Mouse (Mus musculus) embryonic stem cell, embryonic (primary cell): ENCODE measurements around the gene Aftph.

Experiments used
- CTCF ChIA-PET, 4 experiments: fragments of 300-600 bp in 2 of 4; fragments of 350-600 bp in 2 of 4; sonication (Branson Sonifier 250); formaldehyde crosslinking; loops; one replicate each; lab custom pipeline; 2022; ENCODE audit warnings: inconsistent platforms in 2 of 4; lab: Charles Lee
- POLR2A ChIA-PET, 4 experiments: fragments of 300-600 bp in 2 of 4; fragments of 350-600 bp in 2 of 4; sonication (Branson Sonifier 250); formaldehyde crosslinking; loops; one replicate each; lab custom pipeline; 2022; ENCODE audit warnings: antibody characterized with exemption in 4 of 4, inconsistent platforms in 1 of 4; lab: Charles Lee

Aftph gene

GRCm38 (mm10) chr11:20643161-20643560 is 98.2 kb downstream of the Aftph start:
- ChIA-PET CTCF (no interaction called here), POLR2A (interaction anchor here in 2 of 4 experiments (0.9 to 7.3 kb wide), 8 partner anchors 9 to 177 kb away, joined by 3 to 63 read pairs (median 4); no protein-coding TSS in a partner anchor)

DNA sequence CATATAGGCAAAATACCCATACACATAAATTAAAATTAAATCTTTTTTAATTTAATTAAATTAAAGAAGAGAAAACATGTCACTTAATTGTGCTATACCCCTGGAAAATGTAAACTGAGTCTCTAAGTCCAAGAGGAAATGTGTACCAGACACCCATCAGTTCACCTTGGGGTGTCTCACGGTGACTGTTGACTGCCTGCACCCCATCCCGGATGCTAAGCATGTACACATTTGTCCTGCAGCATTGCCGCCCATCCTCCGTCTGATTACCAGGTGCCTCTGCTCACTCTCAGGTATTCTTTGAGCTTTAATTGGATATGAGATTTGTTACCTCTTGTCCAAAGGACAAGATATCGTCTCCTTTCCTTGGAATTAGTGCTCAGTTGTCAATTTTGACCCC is 99.1 kb downstream of the Aftph start:
- ChIA-PET POLR2A (interaction anchor here in 3 of 4 experiments (0.9 to 7.3 kb wide), 8 partner anchors 9 to 34 kb away, joined by 3 to 63 read pairs (median 3); no protein-coding TSS in a partner anchor), CTCF (no interaction called here)

DNA sequence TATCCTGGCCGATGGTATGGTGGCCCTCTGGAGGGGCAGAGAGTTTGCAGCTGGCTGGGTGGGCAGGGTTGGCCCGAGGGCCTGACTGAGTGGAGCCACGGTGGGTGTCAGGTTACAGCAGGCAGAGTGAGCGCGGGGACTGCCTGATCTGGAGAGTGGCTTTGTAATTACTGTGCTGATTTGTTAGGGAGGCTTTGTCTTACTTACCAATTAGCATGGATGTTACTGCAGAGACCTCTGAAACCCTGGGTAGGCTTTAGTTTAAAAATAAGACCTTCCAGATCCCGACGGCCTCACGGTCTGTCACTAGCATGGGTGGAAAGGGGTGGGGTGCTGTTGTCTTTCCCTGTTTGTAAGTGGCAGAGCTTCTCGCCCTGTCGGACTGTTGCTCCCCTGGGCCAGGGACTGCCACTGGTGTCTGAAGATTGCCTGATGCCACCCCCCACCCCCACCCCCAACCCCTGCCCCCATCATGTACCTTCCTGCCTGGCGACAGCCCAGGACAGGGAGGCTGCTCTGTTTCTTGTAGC is 101.4 kb downstream of the Aftph start:
- POLR2A ChIA-PET = interaction anchor here in 3 of 4 experiments (0.6 to 7.3 kb wide), 24 partner anchors 8 to 185 kb away, joined by 3 to 63 read pairs (median 4); no protein-coding TSS in a partner anchor
- CTCF ChIA-PET = interaction anchor here (0.6 to 1.9 kb wide), 11 partner anchors 8 to 194 kb away, joined by 3 to 7 read pairs (median 4); no protein-coding TSS in a partner anchor

DNA sequence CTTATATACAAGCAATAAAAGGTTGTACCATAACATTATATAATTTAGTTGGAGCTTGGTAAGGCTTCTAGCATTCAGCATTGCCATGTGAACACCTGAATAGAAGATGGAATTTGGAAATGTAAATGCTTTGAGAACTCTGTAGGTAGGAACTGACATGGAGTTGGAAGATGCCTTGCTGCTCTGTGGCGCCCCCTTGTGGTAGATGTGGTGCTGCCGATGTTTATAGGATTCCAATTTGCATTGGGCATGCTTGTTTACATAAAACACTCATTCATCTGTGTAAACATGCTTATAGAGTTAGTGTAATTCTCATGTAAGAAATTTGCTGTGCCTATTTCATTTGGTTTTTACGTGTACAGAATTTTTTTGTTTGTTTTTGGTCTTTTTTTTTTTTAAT is 102.5 kb downstream of the Aftph start:
- ChIA-PET CTCF (interaction anchor here in 2 of 4 experiments (0.6 to 1.2 kb wide), 2 partner anchors 17 to 137 kb away, joined by 3 to 4 read pairs; no protein-coding TSS in a partner anchor), POLR2A (interaction anchor here in 1 of 4 experiments (0.6 to 3.3 kb wide), 3 partner anchors 10 to 171 kb away, joined by 3 to 18 read pairs (median 3); no protein-coding TSS in a partner anchor)

DNA sequence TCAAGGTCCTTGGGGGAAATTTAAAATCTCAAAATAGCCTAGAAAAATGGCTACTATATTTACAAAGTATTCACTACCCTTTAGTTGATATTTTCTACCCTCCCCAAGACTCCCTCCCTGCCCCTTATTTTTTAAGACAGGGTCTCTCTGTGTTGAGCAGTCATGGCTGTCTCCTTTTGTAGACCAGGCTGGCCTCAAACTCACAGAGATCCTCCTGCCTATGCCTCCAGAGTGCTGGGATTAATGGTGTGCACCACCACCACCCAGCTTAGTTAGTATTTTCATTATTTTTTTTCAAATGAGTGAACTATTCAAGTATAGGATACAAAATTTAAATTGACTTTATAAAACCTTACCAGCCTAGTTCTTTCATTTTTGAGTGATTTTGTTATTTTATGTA is 104.3 kb downstream of the Aftph start:
- ChIA-PET POLR2A (interaction anchor here in 2 of 4 experiments (0.7 to 2.0 kb wide), 9 partner anchors 9 to 305 kb away, joined by 3 to 6 read pairs (median 4); partner anchors contain the start of gene Slc1a4 (in 1 of the 2)), CTCF (interaction anchor here in 2 of 4 experiments (1.2 to 1.6 kb wide), 3 partner anchors 10 to 182 kb away, joined by 3 to 5 read pairs (median 4); no protein-coding TSS in a partner anchor)

DNA sequence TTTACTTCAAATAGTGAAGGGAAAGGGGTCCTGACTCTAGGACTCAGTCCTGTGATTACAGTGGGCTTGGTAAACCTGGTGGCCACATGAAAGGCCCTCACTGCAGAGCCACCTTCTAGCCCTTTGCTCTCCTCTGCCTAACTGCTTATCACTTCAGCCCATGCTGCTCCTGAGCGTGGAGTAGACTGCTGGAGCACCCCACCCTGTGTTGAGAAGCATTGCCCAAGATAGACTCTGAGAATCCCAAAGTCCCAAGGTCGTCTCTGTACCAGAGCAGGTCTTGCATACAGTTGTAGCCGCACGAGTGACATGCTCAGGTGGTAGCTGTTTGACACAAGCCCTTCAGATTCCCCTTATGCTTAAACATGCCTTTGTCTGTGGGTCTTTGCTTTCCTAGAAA is 105.3 kb downstream of the Aftph start:
- ChIA-PET POLR2A (interaction anchor here in 2 of 4 experiments (0.9 to 2.0 kb wide), 14 partner anchors 10 to 417 kb away, joined by 3 to 6 read pairs (median 4); partner anchors contain the start of genes Sertad2 (in 1 of the 2) and Slc1a4 (in 1 of the 2)), CTCF (interaction anchor here in 2 of 4 experiments (1.1 to 1.6 kb wide), 4 partner anchors 9 to 181 kb away, joined by 3 to 5 read pairs (median 4); no protein-coding TSS in a partner anchor)

- CTCF ChIA-PET = interaction anchor here in 3 of 4 experiments (0.6 to 1.6 kb wide), 4 partner anchors 9 to 209 kb away, joined by 3 to 5 read pairs (median 4); no protein-coding TSS in a partner anchor
- POLR2A ChIA-PET = interaction anchor here in 2 of 4 experiments (0.9 to 1.9 kb wide), 12 partner anchors 10 to 416 kb away, joined by 3 to 6 read pairs (median 4); partner anchors contain the start of gene Sertad2 (in 1 of the 2)
Measured at GRCm38 (mm10) chr11:20635646-20636045, 105.7 kb downstream of the Aftph start.
